Mouse (Mus musculus): ENCODE results near the gene Smtnl1. TPM values are rescaled to one million over a fixed set of nuclear protein-coding genes. Genes with fewer than 3 reads are reported as not detected.

Smtnl1 gene
- polyA plus RNA-seq, 1 experiment from 2014 or later: 1.6 TPM

Other genes starting within 250 kb of the Smtnl1 start
- 48.9 and 49.0 TPM in 2 replicates for gene Ctnnd1, start 171.9 kb downstream of the Smtnl1 start, polyA plus RNA-seq (2014; fragmentation: Nextera tagmentation; extraction: Ambion mirVana)
- 0.14 TPM in 1 of 2 replicates, not detected in the other for gene Btbd18, start 163.6 kb downstream of the Smtnl1 start, polyA plus RNA-seq (2014; fragmentation: Nextera tagmentation; extraction: Ambion mirVana)
- 237 and 272 TPM in 2 replicates for gene Selenoh, start 151.9 kb downstream of the Smtnl1 start, polyA plus RNA-seq (2014; fragmentation: Nextera tagmentation; extraction: Ambion mirVana)
- gene Gm28635, start 144.6 kb downstream of the Smtnl1 start, polyA plus RNA-seq (2014; fragmentation: Nextera tagmentation; extraction: Ambion mirVana): not detected in 2 replicates
- gene Med19, start 144.2 kb downstream of the Smtnl1 start, polyA plus RNA-seq (2014; fragmentation: Nextera tagmentation; extraction: Ambion mirVana): 28.4 and 28.8 TPM in 2 replicates
- gene Tmx2, start 143.5 kb downstream of the Smtnl1 start, polyA plus RNA-seq (2014; fragmentation: Nextera tagmentation; extraction: Ambion mirVana): 99.0 and 103 TPM in 2 replicates
- 31.4 and 31.6 TPM in 2 replicates for gene Zdhhc5, start 107.5 kb downstream of the Smtnl1 start, polyA plus RNA-seq (2014; fragmentation: Nextera tagmentation; extraction: Ambion mirVana)
- gene Clp1, start 95.3 kb downstream of the Smtnl1 start, polyA plus RNA-seq (2014; fragmentation: Nextera tagmentation; extraction: Ambion mirVana): 22.6 and 24.2 TPM in 2 replicates
- gene Ypel4, start 88.6 kb downstream of the Smtnl1 start, polyA plus RNA-seq (2014; fragmentation: Nextera tagmentation; extraction: Ambion mirVana): 5.5 and 6.5 TPM in 2 replicates
- gene Gm19426, start 79.0 kb downstream of the Smtnl1 start, polyA plus RNA-seq (2014; fragmentation: Nextera tagmentation; extraction: Ambion mirVana): 3.9 and 4.0 TPM in 2 replicates
- 63.0 and 64.7 TPM in 2 replicates for gene Serping1, start 47.2 kb downstream of the Smtnl1 start, polyA plus RNA-seq (2014; fragmentation: Nextera tagmentation; extraction: Ambion mirVana)
- gene Ube2l6, start 23.8 kb downstream of the Smtnl1 start, polyA plus RNA-seq (2014; fragmentation: Nextera tagmentation; extraction: Ambion mirVana): 44.5 and 48.2 TPM in 2 replicates
- 55.5 and 55.7 TPM in 2 replicates for gene Timm10, start 4.3 kb upstream of the Smtnl1 start, polyA plus RNA-seq (2014; fragmentation: Nextera tagmentation; extraction: Ambion mirVana)
- 14.3 and 17.0 TPM in 2 replicates for gene Slc43a1, start 16.2 kb upstream of the Smtnl1 start, polyA plus RNA-seq (2014; fragmentation: Nextera tagmentation; extraction: Ambion mirVana)
- 2.5 and 3.4 TPM in 2 replicates for gene Rtn4rl2, start 64.1 kb upstream of the Smtnl1 start, polyA plus RNA-seq (2014; fragmentation: Nextera tagmentation; extraction: Ambion mirVana)
- gene Slc43a3, start 113.9 kb upstream of the Smtnl1 start, polyA plus RNA-seq (2014; fragmentation: Nextera tagmentation; extraction: Ambion mirVana): 36.6 and 38.8 TPM in 2 replicates
- 0.34 TPM in 1 of 2 replicates, not detected in the other for gene Prg2, start 157.8 kb upstream of the Smtnl1 start, polyA plus RNA-seq (2014; fragmentation: Nextera tagmentation; extraction: Ambion mirVana)
- not detected in 2 replicates for gene Prg3, start 165.6 kb upstream of the Smtnl1 start, polyA plus RNA-seq (2014; fragmentation: Nextera tagmentation; extraction: Ambion mirVana)
- gene Ssrp1, start 214.6 kb upstream of the Smtnl1 start, polyA plus RNA-seq (2014; fragmentation: Nextera tagmentation; extraction: Ambion mirVana): 217 and 272 TPM in 2 replicates
- gene P2rx3, start 214.8 kb upstream of the Smtnl1 start, polyA plus RNA-seq (2014; fragmentation: Nextera tagmentation; extraction: Ambion mirVana): 6.7 and 7.0 TPM in 2 replicates
- gene Tnks1bp1, start 225.4 kb upstream of the Smtnl1 start, polyA plus RNA-seq (2014; fragmentation: Nextera tagmentation; extraction: Ambion mirVana): 14.7 and 16.6 TPM in 2 replicates